Mouse (Mus musculus): ENCODE results near the gene Gm15217.

DNA sequence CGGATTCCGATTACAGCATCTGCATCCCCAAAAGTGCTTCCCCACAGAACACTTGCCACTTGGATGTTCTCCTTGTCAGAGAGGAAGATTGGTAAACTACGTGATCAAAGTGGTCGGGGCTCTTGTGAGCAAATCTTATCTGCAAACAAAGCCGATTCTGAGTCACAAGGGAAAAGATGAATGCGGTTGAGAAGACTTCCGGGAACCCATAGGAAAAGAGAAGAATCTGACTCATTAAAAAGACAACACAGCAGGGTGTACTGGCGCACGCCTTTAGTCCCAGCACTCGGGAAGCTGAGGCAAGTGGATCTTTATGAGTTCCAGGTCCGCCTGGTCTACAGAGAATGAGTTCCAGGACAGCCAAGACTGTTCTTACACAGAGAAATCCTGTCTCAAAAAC lies 40.4 kb upstream of the Gm15217 start:
- TF ChIP-seq GATA1 (IDR thresholded peaks at IDR 0.05; ENCODE audit: low read length), result no peak
- TF ChIP-seq TAL1 (IDR thresholded peaks at IDR 0.05; ENCODE audit: low read length), result no peak

Data from erythroblast, embryonic 14.5 days (primary cell).